Mouse (Mus musculus) megakaryocyte-erythroid progenitor cell, adult 5-6 weeks (primary cell): Measurements from ENCODE around the gene Rnf183. TPM values are rescaled to one million over a fixed set of nuclear protein-coding genes. Genes with fewer than 3 reads are reported as not detected.

ENCODE experiments used
- ATAC-seq: replicated peaks from 2 replicates; pipeline ENCODE4 v1.8.0; 2016; ENCODE audit warnings: mild to moderate bottlenecking, inconsistent platforms; ENCODE audit not compliant: severe bottlenecking, poor library complexity, low FRiP score, low TSS enrichment
- total RNA-seq, 2 experiments: library from RNA; stranded (forward) in 1 of 2; stranded (reverse) in 1 of 2; fragments of 200-1000, 215-1000 nt in 1 of 2; fragments of >200 nt in 1 of 2; fragmentation: Nextera tagmentation in 1 of 2; gene quantifications; 2 replicates each; pipeline ENCODE4 v1.2.3; 2014 to 2017

The Rnf183 gene
- total RNA-seq, 2 experiments from 2014 or later = not detected

GRCm38 (mm10) chr4:62391892-62392291 lies 43.2 kb downstream of the Rnf183 start:
- ATAC-seq = no peak

GRCm38 (mm10) chr4:62389592-62390512 lies 45.2 kb downstream of the Rnf183 start:
- ATAC-seq = 0 out of 2 replicates have a peak, but pooled peaks have one; percentile 55

- ATAC-seq = no peak
Measured at GRCm38 (mm10) chr4:62385439-62385838, 49.6 kb downstream of the Rnf183 start.

- no peak for ATAC-seq
Measured at GRCm38 (mm10) chr4:62384159-62384558, 50.9 kb downstream of the Rnf183 start.

GRCm38 (mm10) chr4:62383752-62384151 lies 51.3 kb downstream of the Rnf183 start:
- ATAC-seq = no peak

GRCm38 (mm10) chr4:62383207-62383606 lies 51.8 kb downstream of the Rnf183 start:
- no peak for ATAC-seq

GRCm38 (mm10) chr4:62379724-62380381 lies 55.2 kb downstream of the Rnf183 start:
- ATAC-seq = no peak

Other genes with a start within 250 kb of the Rnf183 start
- not detected in 2 replicates for gene Zfp37, start 204.2 kb downstream of the Rnf183 start, total RNA-seq (2014; fragmentation: Nextera tagmentation)
- not detected in 2 replicates for gene Zfp37, start 204.2 kb downstream of the Rnf183 start, total RNA-seq (2017)
- 1.2 TPM in 1 of 2 replicates, not detected in the other for gene Slc31a2, start 172.7 kb downstream of the Rnf183 start, total RNA-seq (2014; fragmentation: Nextera tagmentation)
- gene Slc31a2, start 172.7 kb downstream of the Rnf183 start, total RNA-seq (2017) = 0.84 and 1.8 TPM in 2 replicates
- 29.0 and 33.9 TPM in 2 replicates for gene Fkbp15, start 74.7 kb downstream of the Rnf183 start, total RNA-seq (2014; fragmentation: Nextera tagmentation)
- 37.6 and 48.6 TPM in 2 replicates for gene Fkbp15, start 74.7 kb downstream of the Rnf183 start, total RNA-seq (2017)
- gene Slc31a1, start 74.5 kb downstream of the Rnf183 start, total RNA-seq (2014; fragmentation: Nextera tagmentation) = 19.4 and 22.7 TPM in 2 replicates
- 19.7 and 21.2 TPM in 2 replicates for gene Slc31a1, start 74.5 kb downstream of the Rnf183 start, total RNA-seq (2017)
- gene Cdc26, start 26.6 kb downstream of the Rnf183 start, total RNA-seq (2014; fragmentation: Nextera tagmentation) = 115 and 170 TPM in 2 replicates
- gene Cdc26, start 26.6 kb downstream of the Rnf183 start, total RNA-seq (2017) = 121 and 186 TPM in 2 replicates
- gene Prpf4, start 26.5 kb downstream of the Rnf183 start, total RNA-seq (2014; fragmentation: Nextera tagmentation) = 18.3 and 29.0 TPM in 2 replicates
- 22.0 and 25.4 TPM in 2 replicates for gene Prpf4, start 26.5 kb downstream of the Rnf183 start, total RNA-seq (2017)
- gene Wdr31, start 35.6 kb upstream of the Rnf183 start, total RNA-seq (2014; fragmentation: Nextera tagmentation) = 2.6 and 6.4 TPM in 2 replicates
- gene Wdr31, start 35.6 kb upstream of the Rnf183 start, total RNA-seq (2017) = 4.3 and 5.5 TPM in 2 replicates
- not detected in 2 replicates for gene Bspry, start 44.8 kb upstream of the Rnf183 start, total RNA-seq (2014; fragmentation: Nextera tagmentation)
- 0.09 and 1.0 TPM in 2 replicates for gene Bspry, start 44.8 kb upstream of the Rnf183 start, total RNA-seq (2017)
- 2.0 and 4.8 TPM in 2 replicates for gene Hdhd3, start 68.2 kb upstream of the Rnf183 start, total RNA-seq (2014; fragmentation: Nextera tagmentation)
- 2.8 and 3.9 TPM in 2 replicates for gene Hdhd3, start 68.2 kb upstream of the Rnf183 start, total RNA-seq (2017)
- 310 and 320 TPM in 2 replicates for gene Alad, start 84.7 kb upstream of the Rnf183 start, total RNA-seq (2014; fragmentation: Nextera tagmentation)
- gene Alad, start 84.7 kb upstream of the Rnf183 start, total RNA-seq (2017) = 64.9 and 137 TPM in 2 replicates
- 84.0 and 122 TPM in 2 replicates for gene Pole3, start 89.8 kb upstream of the Rnf183 start, total RNA-seq (2014; fragmentation: Nextera tagmentation)
- 135 and 144 TPM in 2 replicates for gene Pole3, start 89.8 kb upstream of the Rnf183 start, total RNA-seq (2017)
- gene 4933430I17Rik, start 90.1 kb upstream of the Rnf183 start, total RNA-seq (2014; fragmentation: Nextera tagmentation) = not detected in 2 replicates
- gene 4933430I17Rik, start 90.1 kb upstream of the Rnf183 start, total RNA-seq (2017) = not detected in 2 replicates
- 0.68 and 11.0 TPM in 2 replicates for gene Rgs3, start 124.6 kb upstream of the Rnf183 start, total RNA-seq (2014; fragmentation: Nextera tagmentation)
- gene Rgs3, start 124.6 kb upstream of the Rnf183 start, total RNA-seq (2017) = 2.9 and 5.0 TPM in 2 replicates